Mouse (Mus musculus) adrenal gland, postnatal 36 days (tissue): Measurements from ENCODE around the gene Lingo2. TPM values are rescaled to one million over a fixed set of nuclear protein-coding genes. Genes with fewer than 3 reads are reported as not detected.
"Not testable (repeated sequence)": the region's sequence is repeated elsewhere in the genome, so short reads cannot be mapped to it uniquely, and the experiment has no call there.

Experiments
- DNase-seq, 2 experiments: peaks; one replicate each; pipeline ENCODE4 v3.0.0; 2021; ENCODE audit warnings: mixed read lengths in 1 of 2
- total RNA-seq, 2 experiments: library from RNA; stranded (reverse); gene quantifications; 2 replicates each; pipeline ENCODE4 v1.2.3; 2021

Gene Lingo2
- total RNA-seq, 2 experiments from 2014 or later: not detected

GRCm38 (mm10) chr4:36081095-36081852, 870.3 kb downstream of the Lingo2 start:
- no peak for DNase-seq

- no peak for DNase-seq
Measured at GRCm38 (mm10) chr4:36078910-36079525, 872.5 kb downstream of the Lingo2 start.

DNA sequence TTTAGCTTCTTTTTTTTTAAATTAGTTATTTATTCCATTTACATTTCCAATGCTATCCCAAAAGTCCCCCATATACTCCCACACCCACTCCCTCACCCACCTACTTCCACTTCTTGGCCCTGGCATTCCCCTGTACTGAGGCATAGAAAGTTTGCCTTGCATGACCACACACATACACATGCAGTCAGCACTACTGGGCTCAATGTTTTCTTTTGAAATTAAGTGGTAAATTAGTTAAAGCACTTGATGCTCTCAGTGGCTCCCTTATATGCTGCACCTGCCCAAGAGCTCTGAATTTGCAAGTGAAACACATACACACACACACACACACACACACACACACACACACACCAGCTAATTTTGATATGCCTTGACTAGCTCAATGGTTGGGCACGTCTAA, 886.8 kb downstream of the Lingo2 start:
- DNase-seq: not testable (repeated sequence)

GRCm38 (mm10) chr4:36052791-36053376, 898.7 kb downstream of the Lingo2 start:
- no peak for DNase-seq

GRCm38 (mm10) chr4:36040361-36040760, 911.2 kb downstream of the Lingo2 start:
- DNase-seq: no peak

GRCm38 (mm10) chr4:36038742-36039141, 912.8 kb downstream of the Lingo2 start:
- DNase-seq: no peak

DNA sequence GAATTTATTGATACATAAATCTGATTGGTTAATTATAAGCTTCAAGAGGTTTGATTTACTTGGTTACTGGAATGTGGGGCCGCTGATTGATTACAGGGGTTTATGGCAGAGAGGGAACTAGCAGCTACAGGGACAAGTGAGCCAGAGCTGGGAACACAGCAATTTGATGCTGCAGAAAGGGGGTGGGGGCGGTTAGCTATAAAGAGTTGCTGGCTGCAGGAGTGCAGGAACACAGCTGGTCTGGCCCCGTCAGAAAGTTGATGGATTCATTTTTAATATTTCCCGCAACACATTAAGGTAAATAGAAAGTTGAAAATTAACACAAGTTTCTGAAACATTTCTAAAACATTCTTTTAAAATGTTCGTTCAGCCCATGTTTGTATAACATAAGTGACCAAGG, 919.5 kb downstream of the Lingo2 start:
- no peak for DNase-seq

DNA sequence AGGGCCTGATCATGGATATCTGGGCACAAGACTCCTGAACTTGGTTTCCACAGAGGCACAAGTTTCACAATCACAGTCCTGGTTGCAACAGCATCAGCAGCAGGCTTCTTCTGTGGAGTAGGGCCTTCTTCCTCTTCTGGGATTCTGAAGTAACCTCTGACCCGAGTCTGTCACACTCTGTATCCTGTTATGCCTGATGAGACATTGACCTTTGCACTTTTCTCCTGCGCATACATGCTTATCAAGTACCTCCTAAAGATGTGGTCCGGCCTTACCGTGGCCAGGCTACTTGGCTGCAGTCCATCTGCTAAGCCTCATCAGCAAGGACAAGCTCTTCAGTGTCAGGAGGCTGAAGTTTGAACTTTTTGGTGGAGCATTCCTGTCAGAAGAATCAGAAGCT, 937.4 kb downstream of the Lingo2 start:
- DNase-seq: peak; percentile 47 to 51

GRCm38 (mm10) chr4:35992005-35992763, 959.4 kb downstream of the Lingo2 start:
- DNase-seq: no peak

DNA sequence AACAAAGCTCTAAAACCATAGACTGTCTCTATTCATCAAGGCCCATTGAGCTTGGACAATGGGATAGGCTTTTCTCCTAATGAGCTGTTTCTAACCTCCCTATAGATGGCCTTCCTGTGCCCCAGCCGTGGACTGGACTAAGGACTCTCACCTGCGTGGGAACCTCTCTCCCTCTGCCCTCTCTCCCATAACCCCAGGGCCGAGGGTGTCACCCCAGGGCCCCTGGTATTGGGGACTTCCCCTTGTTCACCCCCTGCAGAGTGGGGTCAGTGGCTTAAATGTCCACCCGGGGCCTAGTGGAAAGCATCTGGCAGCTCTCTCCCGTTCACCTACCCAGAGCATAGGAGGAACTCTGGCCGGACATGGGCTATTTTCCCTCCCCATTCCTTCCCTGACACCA, 965.5 kb downstream of the Lingo2 start:
- DNase-seq: no peak

GRCm38 (mm10) chr4:35963532-35963931, 988.0 kb downstream of the Lingo2 start:
- DNase-seq: no peak

DNA sequence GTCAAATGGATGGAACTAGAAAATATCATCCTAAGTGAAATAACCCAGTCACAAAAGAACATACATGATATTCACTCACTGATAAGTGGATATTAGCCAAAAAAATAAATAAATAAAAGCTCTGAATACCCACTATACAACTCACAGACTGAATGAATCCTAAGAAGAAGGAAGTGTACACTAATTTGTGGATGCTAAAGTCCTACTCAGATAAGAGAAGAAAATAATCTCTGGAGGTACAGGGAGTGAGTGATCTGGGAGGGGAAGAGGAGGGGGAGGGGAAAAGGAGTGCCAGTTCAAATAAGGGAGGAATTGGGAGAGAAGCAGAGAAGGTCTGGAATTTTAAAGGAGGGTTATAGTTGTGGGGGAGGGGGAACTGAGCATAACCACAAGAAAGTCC, 999.7 kb downstream of the Lingo2 start:
- no peak for DNase-seq

DNA sequence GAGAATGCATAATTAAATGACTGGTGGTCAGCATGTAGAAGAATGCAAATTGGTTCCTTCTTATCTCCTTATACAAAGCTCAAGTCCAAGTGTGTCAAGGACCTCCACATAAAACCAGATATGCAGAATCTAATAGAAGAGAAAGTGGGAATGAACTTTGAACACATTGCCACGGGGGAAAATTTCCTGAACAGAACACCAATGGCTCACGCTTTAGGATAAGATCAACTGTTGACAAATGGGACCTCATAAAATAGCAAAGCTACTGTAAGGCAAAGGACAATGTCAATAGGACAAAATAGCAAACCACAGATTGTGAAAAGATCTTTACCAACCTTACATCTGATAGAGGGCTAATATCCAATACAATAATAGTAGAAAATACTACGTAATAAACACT, 1000.3 kb downstream of the Lingo2 start:
- DNase-seq: no peak

DNA sequence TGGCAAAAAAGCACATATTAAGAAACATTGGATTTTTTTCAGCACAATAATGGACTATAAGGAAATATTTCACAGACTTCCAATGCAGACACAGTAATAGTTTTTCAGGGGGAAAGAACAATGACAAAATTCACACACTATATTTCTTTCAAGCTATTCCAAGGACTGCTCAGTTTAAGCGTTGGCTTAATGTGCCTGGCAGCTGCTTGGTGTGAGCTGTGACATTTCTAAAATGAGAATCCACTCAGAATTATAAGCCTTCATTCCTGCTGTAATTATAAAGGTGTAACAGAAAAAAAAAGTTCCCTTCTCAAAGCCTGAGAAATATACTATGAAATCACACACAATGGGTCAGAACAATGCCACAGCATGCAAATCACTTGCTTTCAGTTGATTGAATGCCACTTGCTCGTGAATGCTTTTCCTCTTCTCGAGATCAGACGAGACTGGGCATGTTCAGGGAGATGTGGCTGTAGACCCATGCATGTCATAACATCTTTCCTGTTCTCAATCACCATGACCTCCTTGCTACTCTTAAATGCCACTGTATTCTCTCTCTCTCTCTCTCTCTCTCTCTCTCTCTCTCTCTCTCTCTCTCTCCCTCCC, 1017.4 kb downstream of the Lingo2 start:
- DNase-seq: no peak

GRCm38 (mm10) chr4:35927722-35928121, 1023.8 kb downstream of the Lingo2 start:
- no peak for DNase-seq

DNA sequence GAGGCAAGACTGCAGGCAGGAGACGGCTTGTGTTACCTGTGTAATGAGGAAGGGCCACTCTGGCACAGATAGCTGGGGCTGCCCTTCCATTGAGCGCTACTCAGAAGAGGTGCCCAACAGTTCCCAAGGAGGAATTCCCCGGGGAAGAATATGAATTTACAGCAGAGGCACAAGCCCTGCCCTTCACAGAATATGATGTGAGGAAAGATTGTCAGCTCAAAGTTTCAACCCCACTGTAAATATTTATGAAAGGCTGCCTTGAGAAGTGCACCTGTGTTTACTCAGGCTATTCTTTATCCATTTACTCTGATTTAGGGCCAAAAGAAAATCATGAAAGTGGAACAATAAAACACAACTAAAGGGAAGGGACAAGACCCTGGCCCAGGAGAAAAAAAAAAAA, 1034.1 kb downstream of the Lingo2 start:
- DNase-seq: no peak

DNA sequence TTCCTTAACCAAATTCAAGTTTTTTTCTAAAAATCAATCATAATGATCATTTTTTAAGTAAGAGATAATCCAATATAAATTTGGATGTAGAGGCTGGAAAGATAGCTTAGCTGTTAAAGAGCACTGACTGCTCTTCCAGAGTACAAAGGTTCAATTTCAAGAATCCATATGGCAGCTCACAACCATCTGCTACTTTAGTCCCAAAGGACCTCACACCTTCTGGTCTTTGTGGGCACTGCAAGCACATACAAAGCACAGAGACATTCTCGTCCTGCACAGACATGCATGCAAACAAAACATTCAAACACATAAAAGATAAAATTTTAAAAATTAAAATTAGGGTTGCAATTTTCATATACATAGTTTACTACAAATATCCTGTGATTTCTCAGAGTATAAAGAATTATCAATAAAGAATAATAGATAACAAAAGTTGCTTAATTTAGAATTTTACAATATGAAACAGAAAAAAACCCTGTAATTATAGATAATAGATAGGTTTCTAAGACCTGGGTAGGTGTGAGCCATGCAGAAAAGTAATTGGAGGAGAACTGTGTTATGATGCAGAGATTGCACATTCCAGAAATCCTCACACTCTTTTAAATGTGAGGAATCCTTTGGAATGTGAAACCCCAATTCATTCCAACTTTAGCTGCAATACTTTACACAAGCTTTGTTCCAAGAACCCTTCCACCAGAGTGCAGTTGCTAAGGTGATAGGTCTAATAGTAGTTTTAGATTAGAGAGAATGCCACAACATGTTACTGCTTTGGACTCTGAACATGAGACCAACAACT, 1053.6 kb downstream of the Lingo2 start:
- DNase-seq: no peak

DNA sequence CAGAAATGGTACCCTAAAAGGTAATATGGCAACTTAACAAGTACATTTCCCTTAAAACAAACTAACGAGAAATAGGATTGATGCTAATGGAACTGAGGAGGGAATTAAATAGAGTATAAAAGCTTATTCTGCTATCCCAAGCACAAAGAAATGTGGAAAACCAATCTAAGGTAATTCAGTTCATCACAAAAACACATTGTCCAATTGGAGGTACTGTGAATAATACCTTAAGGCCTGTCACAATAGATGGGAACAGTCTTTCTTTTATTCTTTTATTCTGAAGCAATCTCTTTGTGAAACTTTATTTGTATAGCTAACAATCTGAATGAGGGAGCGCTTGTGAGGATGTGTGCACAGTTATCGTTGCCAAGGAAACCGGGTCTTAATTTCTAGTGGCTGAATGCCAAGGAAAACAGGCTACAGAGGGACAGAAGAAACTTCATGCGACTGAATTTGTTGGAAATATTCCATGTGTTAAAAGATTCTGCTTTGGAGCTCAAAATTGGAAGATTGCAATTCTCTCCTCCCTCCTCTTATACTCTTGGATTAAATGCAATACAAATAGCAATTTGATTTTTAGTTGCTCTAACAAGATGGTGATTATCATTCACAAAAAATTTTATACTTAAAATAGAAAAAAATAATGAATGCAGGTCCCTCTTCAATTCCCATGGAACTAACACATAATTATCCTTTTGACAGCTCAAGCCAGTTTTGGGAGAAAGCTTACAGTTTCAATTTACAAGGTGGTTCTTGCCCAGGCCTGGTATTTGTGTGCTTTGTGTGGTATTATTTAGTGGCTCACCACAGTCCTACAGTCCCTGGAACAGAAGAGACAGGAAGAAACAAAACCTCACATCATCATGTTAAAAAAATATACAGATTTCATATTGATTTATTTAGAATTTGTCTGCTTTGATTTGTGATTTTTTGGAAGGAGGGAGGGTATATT, 1065.7 kb downstream of the Lingo2 start:
- DNase-seq: no peak

- DNase-seq: peak; percentile 15 to 30
Measured at GRCm38 (mm10) chr4:35884946-35885460, 1066.5 kb downstream of the Lingo2 start.

- no peak for DNase-seq
Measured at GRCm38 (mm10) chr4:35846518-35846917, 1105.0 kb downstream of the Lingo2 start.
